Mouse (Mus musculus) C2C12 (cell line): ENCODE data around the gene Nufip2. TPM values are rescaled to one million over a fixed set of nuclear protein-coding genes. Genes with fewer than 3 reads are reported as not detected.

Experiments
- H3K27me3 ChIP-seq: one replicate; pipeline ENCODE4 v1.6.1; 2011; ENCODE audit not compliant: control insufficient read depth, insufficient read depth, insufficient read length
- H3K36me3 ChIP-seq: one replicate; pipeline ENCODE4 v1.6.1; 2011; ENCODE audit not compliant: control insufficient read depth, insufficient read depth
- H3K4me3 ChIP-seq: one replicate; pipeline ENCODE4 v1.5.1; 2011; ENCODE audit warnings: mild to moderate bottlenecking, control low read depth; ENCODE audit not compliant: poor library complexity, insufficient read depth, severe bottlenecking
- H3K79me2 ChIP-seq: one replicate; pipeline ENCODE4 v1.6.1; 2011; ENCODE audit not compliant: control insufficient read depth, insufficient read depth
- H3K79me3 ChIP-seq: one replicate; pipeline ENCODE4 v1.6.1; 2011; ENCODE audit warnings: low read depth, control low read depth
- H3ac ChIP-seq: one replicate; pipeline ENCODE3; 2011; ENCODE audit warnings: low read depth; ENCODE audit not compliant: control insufficient read depth, insufficient read length
- CEBPB ChIP-seq: IDR thresholded peaks from one replicate; pipeline ENCODE4 v1.6.1; 2011; ENCODE audit warnings: low read depth, mild to moderate bottlenecking, control low read depth, moderate library complexity
- CTCF ChIP-seq: IDR thresholded peaks from one replicate; pipeline ENCODE4 v1.5.1; 2011; ENCODE audit not compliant: control insufficient read depth, insufficient read depth, insufficient read length
- FOSL1 ChIP-seq: IDR thresholded peaks from one replicate; pipeline ENCODE4 v1.8.0; 2011; ENCODE audit warnings: mild to moderate bottlenecking, low read length; ENCODE audit not compliant: poor library complexity, insufficient read depth, severe bottlenecking
- MAX ChIP-seq: IDR thresholded peaks from one replicate; pipeline ENCODE4 v1.6.1; 2011; ENCODE audit warnings: mild to moderate bottlenecking, control low read depth
- MYOD1 ChIP-seq: IDR thresholded peaks from one replicate; pipeline ENCODE4 v1.6.1; 2011; ENCODE audit warnings: low read depth; ENCODE audit not compliant: control insufficient read depth, insufficient read length
- MYOG ChIP-seq: IDR thresholded peaks from one replicate; pipeline ENCODE4 v1.6.1; 2011; ENCODE audit not compliant: control insufficient read depth, insufficient read length; ENCODE audit errors: extremely low read depth
- USF1 ChIP-seq: IDR thresholded peaks from one replicate; pipeline ENCODE4 v1.6.1; 2011; ENCODE audit warnings: low read depth, mild to moderate bottlenecking, control low read depth, moderate library complexity
- polyA plus RNA-seq: library from polyadenylated mRNA; unstranded; fragments of >200 nt; fragmentation: generic; extraction: Trizol; gene quantifications from one replicate; pipeline ENCODE4 v1.2.1, GENCODE M21; 2012; ENCODE audit warnings: missing spikeins

The Nufip2 gene
- polyA plus RNA-seq, 1 experiment: 12.0 TPM

- Histone ChIP-seq H3K27me3 (no peaks in the 10 kb centered on the region), H3K36me3 (no peaks in the 10 kb centered on the region), H3K79me2 (peaks cover 53% of the 10 kb centered on the region), H3K79me3 (peaks cover 27% of the 10 kb centered on the region), H3ac (peak within 1 kb of the TSS; percentile 85), H3K4me3 (peak within 1 kb of the TSS; percentile 78)
- TF ChIP-seq CTCF: peak; percentile 98
- no peak for TF ChIP-seq USF1
These were observed 77.1 kb downstream of the Nufip2 start, which contains the start of gene Myo18a for GRCm38 (mm10) chr11:77762783-77763672. TSS of gene Myo18a (plus strand) at chr11:77763246.

DNA sequence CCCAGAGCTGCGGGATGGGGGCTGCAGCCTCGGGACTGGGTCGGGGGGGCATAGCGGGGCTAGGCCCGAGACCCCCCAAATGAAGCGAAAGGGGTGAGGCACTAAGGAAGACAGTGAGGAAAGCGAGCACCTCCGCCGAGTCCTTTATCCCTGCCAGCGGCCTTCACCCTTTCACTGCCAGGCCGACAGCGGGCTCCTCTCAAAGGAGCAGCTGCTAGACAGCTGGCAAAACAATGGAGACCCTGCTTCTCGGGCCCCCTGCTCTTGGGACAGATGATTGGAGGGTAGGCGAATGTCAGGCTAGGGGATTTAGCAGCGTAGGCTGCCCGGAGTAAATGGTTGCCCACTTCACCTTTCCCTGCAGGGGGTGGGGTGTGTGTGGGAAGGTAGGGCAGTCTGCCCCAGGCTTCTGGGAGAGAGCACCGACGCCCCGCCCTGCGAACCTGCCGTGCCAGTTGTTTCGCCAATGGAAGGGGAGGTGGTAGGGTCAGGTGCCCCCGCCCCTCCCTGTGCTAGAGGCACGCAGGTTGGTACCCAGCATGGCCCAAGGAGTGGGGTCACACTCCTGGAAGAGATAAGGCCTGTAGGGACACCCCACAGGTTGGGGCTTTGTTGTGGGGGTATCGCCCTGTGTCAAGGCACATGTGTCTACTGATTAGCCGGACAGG lies 77.9 kb downstream of the Nufip2 start:
- peak overlapping the region; percentile 78 for H3K4me3 ChIP-seq
- H3K36me3 ChIP-seq: no peaks in the 10 kb centered on the region
- H3ac ChIP-seq: peak overlapping the region; percentile 85
- TF ChIP-seq CEBPB (no peak), MYOD1 (peak; percentile 64), MAX (peak; percentile 43)
- H3K27me3 ChIP-seq: no peaks in the 10 kb centered on the region
- peaks cover 30% of the 10 kb centered on the region for H3K79me3 ChIP-seq
- peaks cover 60% of the 10 kb centered on the region for H3K79me2 ChIP-seq

- Histone ChIP-seq H3K79me2 (peaks cover 71% of the 10 kb centered on the region), H3K4me3 (no peak overlapping the region), H3ac (no peak overlapping the region), H3K79me3 (peaks cover 39% of the 10 kb centered on the region), H3K36me3 (peaks cover 5% of the 10 kb centered on the region), H3K27me3 (no peaks in the 10 kb centered on the region)
- TF ChIP-seq CTCF (no peak), FOSL1 (no peak), USF1 (no peak), MYOG (no peak), MYOD1 (no peak), CEBPB (no peak), MAX (no peak)
These were observed 78.9 kb downstream of the Nufip2 start for GRCm38 (mm10) chr11:77764694-77765458.

GRCm38 (mm10) chr11:77765459-77765777 lies 79.5 kb downstream of the Nufip2 start:
- Histone ChIP-seq H3K27me3 (no peaks in the 10 kb centered on the region), H3K79me2 (peaks cover 77% of the 10 kb centered on the region), H3ac (no peak overlapping the region), H3K4me3 (no peak overlapping the region), H3K36me3 (peaks cover 5% of the 10 kb centered on the region), H3K79me3 (peaks cover 43% of the 10 kb centered on the region)
- TF ChIP-seq CTCF (no peak), USF1 (no peak)

GRCm38 (mm10) chr11:77766351-77767001 lies 80.5 kb downstream of the Nufip2 start:
- Histone ChIP-seq H3K79me3 (peaks cover 52% of the 10 kb centered on the region), H3ac (peak overlapping the region; percentile 6), H3K4me3 (no peak overlapping the region)

More at GRCm38 (mm10) chr11:77766351-77767001, 80.5 kb downstream of the Nufip2 start:
- Histone ChIP-seq H3K79me2 (peaks cover 87% of the 10 kb centered on the region), H3K36me3 (peaks cover 5% of the 10 kb centered on the region), H3K27me3 (no peaks in the 10 kb centered on the region)
- TF ChIP-seq MYOD1: no peak
- peak; percentile 60 for TF ChIP-seq CTCF
- no peak for TF ChIP-seq CEBPB
